Mouse (Mus musculus): ENCODE results near the gene Sfpq. TPM values are rescaled to one million over a fixed set of nuclear protein-coding genes. Genes with fewer than 3 reads are reported as not detected.
"Not testable (repeated sequence)": the region's sequence is repeated elsewhere in the genome, so short reads cannot be mapped to it uniquely, and the experiment has no call there.

Sfpq gene
- 160 and 165 TPM in 2 replicates for polyA plus RNA-seq (2014; fragmentation: Nextera tagmentation; extraction: Ambion mirVana)

DNA sequence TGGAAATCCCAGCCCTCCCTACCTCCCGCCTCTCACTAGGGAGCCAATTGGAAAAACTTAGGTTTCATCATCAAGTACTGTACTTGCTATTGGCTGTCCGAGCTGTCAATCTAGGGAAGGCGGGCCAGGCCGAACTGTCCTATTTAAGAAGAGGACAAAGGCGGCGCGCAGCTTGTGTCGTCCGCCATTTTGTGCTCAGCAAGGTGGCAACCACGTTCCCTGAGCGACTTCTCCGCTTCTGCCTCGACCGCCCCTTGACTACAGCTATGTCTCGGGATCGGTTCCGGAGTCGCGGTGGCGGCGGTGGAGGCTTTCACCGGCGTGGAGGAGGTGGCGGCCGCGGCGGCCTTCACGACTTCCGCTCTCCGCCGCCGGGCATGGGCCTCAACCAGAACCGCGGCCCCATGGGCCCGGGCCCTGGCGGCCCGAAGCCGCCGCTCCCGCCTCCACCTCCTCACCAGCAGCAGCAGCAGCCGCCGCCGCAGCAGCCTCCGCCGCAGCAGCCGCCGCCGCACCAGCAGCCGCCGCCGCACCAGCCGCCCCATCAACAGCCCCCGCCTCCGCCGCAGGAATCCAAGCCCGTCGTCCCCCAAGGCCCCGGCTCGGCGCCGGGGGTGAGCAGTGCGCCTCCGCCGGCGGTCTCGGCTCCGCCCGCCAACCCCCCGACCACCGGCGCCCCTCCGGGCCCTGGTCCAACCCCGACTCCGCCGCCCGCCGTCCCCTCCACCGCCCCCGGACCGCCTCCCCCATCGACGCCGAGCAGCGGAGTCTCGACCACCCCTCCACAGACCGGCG lies at the start of gene Sfpq:
Sfpq (plus strand) TSS at position 174 of the 795 bp plus-strand sequence.
- peak within 1 kb of the TSS; percentile 96 for H3K27ac ChIP-seq (ENCODE audit: low read depth, low read length)
- H3K4me3 ChIP-seq (ENCODE audit: low read depth, low read length) = peak within 1 kb of the TSS; percentile 100
- WGBS = 0% methylated on average over 56 of the region's 87 CpGs
- peak within 1 kb of the TSS; percentile 89 for H3K4me2 ChIP-seq
- H3K4me1 ChIP-seq (ENCODE audit: control insufficient read depth, insufficient read depth, low read length) = peaks cover 15% of the 10 kb centered on the region
- H3K36me3 ChIP-seq (ENCODE audit: control insufficient read depth, insufficient read depth, low read length) = peaks cover 13% of the 10 kb centered on the region; the same call in 1 of the 2 replicates
- H3K9ac ChIP-seq (ENCODE audit: low read length) = peak within 1 kb of the TSS; percentile 100
- H3K27me3 ChIP-seq (ENCODE audit: control insufficient read depth, insufficient read depth, low read length) = no peaks in the 10 kb centered on the region
- ATAC-seq (ENCODE audit: low FRiP score) = peak; percentile 96
- H3K9me3 ChIP-seq (ENCODE audit: control insufficient read depth, low read length) = no peaks in the 10 kb centered on the region
- DNase-seq (ENCODE audit: low spot score, missing footprints) = peak; percentile 100

DNA sequence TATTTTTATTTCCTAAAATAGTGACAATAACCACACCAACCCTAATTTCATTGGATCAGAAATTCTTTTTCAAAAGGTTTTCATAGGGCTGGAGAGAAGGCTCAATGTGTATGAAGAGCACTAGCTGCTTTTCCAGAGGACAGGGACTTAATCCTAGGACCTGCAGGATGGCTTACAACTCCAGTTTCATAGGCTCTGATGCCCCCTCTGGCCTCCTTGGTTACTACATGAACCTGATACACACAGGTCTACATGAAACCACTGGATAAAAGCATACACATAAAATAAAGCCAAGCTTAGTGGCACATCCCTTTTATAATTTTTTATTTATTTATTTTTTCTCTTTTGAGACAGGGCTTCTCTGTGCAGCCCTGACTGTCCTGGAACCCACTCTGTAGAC lies 43.7 kb upstream of the Sfpq start:
- DNase-seq (ENCODE audit: low spot score, missing footprints) (no peak), ATAC-seq (ENCODE audit: low FRiP score) (no peak)
- Histone ChIP-seq H3K4me1 (ENCODE audit: control insufficient read depth, insufficient read depth, low read length) (no peaks in the 10 kb centered on the region), H3K4me3 (ENCODE audit: low read depth, low read length) (no peak overlapping the region), H3K4me2 (no peak overlapping the region), H3K27ac (ENCODE audit: low read depth, low read length) (no peak overlapping the region), H3K9me3 (ENCODE audit: control insufficient read depth, low read length) (no peaks in the 10 kb centered on the region; the same call in 1 of the 2 replicates), H3K36me3 (ENCODE audit: control insufficient read depth, insufficient read depth, low read length) (no peaks in the 10 kb centered on the region), H3K27me3 (ENCODE audit: control insufficient read depth, insufficient read depth, low read length) (no peaks in the 10 kb centered on the region), H3K9ac (ENCODE audit: low read length) (no peak overlapping the region)

DNA sequence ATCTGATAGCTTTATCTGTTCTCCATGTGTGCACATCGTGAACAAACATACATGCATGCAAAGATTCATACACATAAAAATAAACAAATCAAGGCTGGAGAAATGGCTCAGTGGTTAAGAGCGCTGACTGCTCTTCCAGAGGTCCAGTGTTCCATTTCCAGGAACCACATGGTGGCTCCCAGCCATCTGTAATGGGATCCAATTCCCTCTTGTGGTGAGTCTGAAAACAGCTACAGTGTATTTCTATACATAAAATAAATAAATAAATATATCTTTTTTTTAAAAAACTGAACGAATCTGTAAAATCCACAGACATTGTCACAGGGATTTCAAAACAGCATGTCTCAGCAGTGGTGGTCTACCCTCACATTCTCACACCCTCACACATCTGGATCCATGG lies 42.4 kb upstream of the Sfpq start:
- H3K4me2 ChIP-seq = no peak overlapping the region
- ATAC-seq (ENCODE audit: low FRiP score) = no peak
- H3K36me3 ChIP-seq (ENCODE audit: control insufficient read depth, insufficient read depth, low read length) = no peaks in the 10 kb centered on the region
- no peaks in the 10 kb centered on the region for H3K4me1 ChIP-seq (ENCODE audit: control insufficient read depth, insufficient read depth, low read length)
- 89% methylated on average over 3 of the region's 3 CpGs for WGBS
- DNase-seq (ENCODE audit: low spot score, missing footprints) = no peak
- no peaks in the 10 kb centered on the region for H3K27me3 ChIP-seq (ENCODE audit: control insufficient read depth, insufficient read depth, low read length)
- H3K9ac ChIP-seq (ENCODE audit: low read length) = no peak overlapping the region
- no peak overlapping the region for H3K4me3 ChIP-seq (ENCODE audit: low read depth, low read length)
- no peaks in the 10 kb centered on the region; the same call in 1 of the 2 replicates for H3K9me3 ChIP-seq (ENCODE audit: control insufficient read depth, low read length)
- H3K27ac ChIP-seq (ENCODE audit: low read depth, low read length) = no peak overlapping the region

DNA sequence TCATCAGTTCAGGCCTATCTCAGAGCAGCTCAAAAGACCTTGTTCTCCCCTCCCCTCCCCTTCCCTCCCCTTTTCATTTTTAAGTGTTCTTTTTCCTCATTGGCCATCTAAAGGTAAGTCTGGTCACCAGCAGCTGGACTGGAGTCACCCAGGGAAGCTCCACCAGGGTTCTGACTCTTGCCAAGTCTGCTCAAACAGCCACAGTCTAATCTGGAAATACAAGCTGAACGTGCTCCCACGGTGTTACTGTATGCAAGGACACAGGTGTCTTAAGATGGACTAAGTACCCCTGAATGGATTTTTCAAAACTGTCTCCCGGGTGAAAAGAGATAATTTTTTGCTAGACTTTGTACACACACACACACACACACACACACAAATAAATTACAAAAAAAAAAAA lies 37.8 kb upstream of the Sfpq start:
- Histone ChIP-seq H3K9me3 (ENCODE audit: control insufficient read depth, low read length) (no peaks in the 10 kb centered on the region), H3K36me3 (ENCODE audit: control insufficient read depth, insufficient read depth, low read length) (no peaks in the 10 kb centered on the region), H3K4me1 (ENCODE audit: control insufficient read depth, insufficient read depth, low read length) (no peaks in the 10 kb centered on the region), H3K9ac (ENCODE audit: low read length) (no peak overlapping the region), H3K4me3 (ENCODE audit: low read depth, low read length) (no peak overlapping the region), H3K27me3 (ENCODE audit: control insufficient read depth, insufficient read depth, low read length) (no peaks in the 10 kb centered on the region), H3K27ac (ENCODE audit: low read depth, low read length) (no peak overlapping the region), H3K4me2 (no peak overlapping the region)
- WGBS = 82% methylated on average over 3 of the region's 3 CpGs
- no peak for DNase-seq (ENCODE audit: low spot score, missing footprints)
- ATAC-seq (ENCODE audit: low FRiP score) = no peak

DNA sequence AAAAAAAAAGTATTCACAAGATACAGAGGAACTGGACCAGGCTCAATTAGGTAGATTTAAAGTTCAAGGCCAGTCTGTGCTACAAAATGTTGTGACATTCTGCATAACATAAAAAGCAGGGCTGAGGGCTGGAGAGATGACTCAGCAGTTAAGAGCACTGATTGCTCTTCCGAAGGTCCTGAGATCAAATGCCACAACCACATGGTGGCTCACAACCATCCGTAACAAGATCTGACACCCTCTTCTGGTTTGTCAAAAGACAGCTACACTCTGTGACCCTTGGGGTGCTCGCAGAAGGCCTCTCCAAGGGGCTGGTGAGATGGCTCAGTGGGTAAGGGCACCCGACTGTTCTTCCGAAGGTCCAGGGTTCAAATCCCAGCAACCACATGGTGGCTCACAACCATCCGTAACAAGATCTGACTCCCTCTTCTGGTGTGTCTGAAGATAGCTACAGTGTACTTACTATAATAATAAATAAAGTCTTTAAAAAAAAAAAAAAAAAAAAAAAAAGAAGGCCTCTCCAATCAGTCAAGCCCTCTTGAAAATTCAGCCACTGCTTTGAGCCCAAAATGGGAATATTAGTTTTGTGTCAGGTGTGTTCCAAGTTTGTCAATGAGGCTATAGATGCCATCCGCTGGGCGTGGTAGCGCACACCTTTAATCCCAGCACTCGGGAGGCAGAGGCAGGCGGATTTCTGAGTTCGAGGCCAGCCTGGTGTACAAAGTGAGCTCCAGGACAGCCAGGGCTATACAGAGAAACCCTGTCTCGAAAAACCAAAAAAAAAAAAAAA lies 37.2 kb upstream of the Sfpq start:
- not testable (repeated sequence) for H3K27ac ChIP-seq (ENCODE audit: low read depth, low read length); H3K4me3 ChIP-seq (ENCODE audit: low read depth, low read length); H3K4me1 ChIP-seq (ENCODE audit: control insufficient read depth, insufficient read depth, low read length); H3K27me3 ChIP-seq (ENCODE audit: control insufficient read depth, insufficient read depth, low read length); H3K4me2 ChIP-seq; H3K9ac ChIP-seq (ENCODE audit: low read length); ATAC-seq (ENCODE audit: low FRiP score); H3K9me3 ChIP-seq (ENCODE audit: control insufficient read depth, low read length); H3K36me3 ChIP-seq (ENCODE audit: control insufficient read depth, insufficient read depth, low read length); DNase-seq (ENCODE audit: low spot score, missing footprints)
- 85% methylated on average over 11 of the region's 13 CpGs for WGBS

DNA sequence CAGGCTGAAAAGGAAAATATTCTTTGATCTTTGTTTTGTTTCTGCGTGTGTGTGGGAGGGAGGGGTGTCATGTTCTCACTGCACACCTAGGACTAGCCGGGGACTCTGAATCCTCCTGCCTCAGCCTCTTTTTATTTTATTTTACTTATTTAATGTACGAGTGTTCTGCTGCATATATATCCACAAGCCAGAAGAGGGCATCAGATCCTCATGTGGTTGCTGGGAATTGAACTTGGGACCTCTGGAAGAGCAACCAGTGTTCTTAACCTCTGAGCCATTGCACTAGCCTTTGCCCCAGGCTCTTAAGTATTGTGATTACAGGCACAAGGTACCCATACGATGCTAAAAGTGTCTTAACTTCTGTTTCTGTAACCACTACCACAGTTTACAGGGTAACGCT lies 34.4 kb upstream of the Sfpq start:
- Histone ChIP-seq H3K9ac (ENCODE audit: low read length) (no peak overlapping the region), H3K27ac (ENCODE audit: low read depth, low read length) (no peak overlapping the region), H3K36me3 (ENCODE audit: control insufficient read depth, insufficient read depth, low read length) (no peaks in the 10 kb centered on the region), H3K4me3 (ENCODE audit: low read depth, low read length) (no peak overlapping the region), H3K9me3 (ENCODE audit: control insufficient read depth, low read length) (no peaks in the 10 kb centered on the region), H3K4me1 (ENCODE audit: control insufficient read depth, insufficient read depth, low read length) (no peaks in the 10 kb centered on the region), H3K27me3 (ENCODE audit: control insufficient read depth, insufficient read depth, low read length) (no peaks in the 10 kb centered on the region), H3K4me2 (no peak overlapping the region)
- ATAC-seq (ENCODE audit: low FRiP score) = no peak
- WGBS = 83% methylated on average over 5 of the region's 5 CpGs
- DNase-seq (ENCODE audit: low spot score, missing footprints) = no peak

DNA sequence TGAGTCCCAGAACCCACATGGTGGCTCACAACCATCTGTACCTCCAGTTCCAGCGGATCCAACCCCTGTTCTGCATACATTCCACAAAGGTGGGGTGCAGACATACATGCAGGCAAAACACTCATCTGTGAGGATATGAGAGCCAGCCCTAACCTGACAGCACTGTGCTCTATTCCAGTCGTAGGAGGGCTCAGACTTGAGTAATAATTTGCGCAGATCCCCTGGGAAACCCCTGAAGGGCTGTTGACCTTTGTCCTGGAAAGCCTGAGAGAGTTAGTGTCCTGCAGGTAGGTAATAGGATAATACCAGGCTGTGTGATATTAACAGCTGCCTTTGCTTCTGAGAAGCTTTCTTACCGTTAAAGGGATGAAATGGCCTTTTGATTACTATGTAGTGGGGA lies 32.6 kb upstream of the Sfpq start:
- Histone ChIP-seq H3K36me3 (ENCODE audit: control insufficient read depth, insufficient read depth, low read length) (no peaks in the 10 kb centered on the region), H3K4me2 (no peak overlapping the region), H3K4me1 (ENCODE audit: control insufficient read depth, insufficient read depth, low read length) (no peaks in the 10 kb centered on the region), H3K9me3 (ENCODE audit: control insufficient read depth, low read length) (no peaks in the 10 kb centered on the region), H3K4me3 (ENCODE audit: low read depth, low read length) (no peak overlapping the region), H3K9ac (ENCODE audit: low read length) (no peak overlapping the region), H3K27ac (ENCODE audit: low read depth, low read length) (no peak overlapping the region), H3K27me3 (ENCODE audit: control insufficient read depth, insufficient read depth, low read length) (no peaks in the 10 kb centered on the region)
- DNase-seq (ENCODE audit: low spot score, missing footprints) (no peak), ATAC-seq (ENCODE audit: low FRiP score) (no peak)
- 77% methylated on average over 4 of the region's 4 CpGs for WGBS

DNA sequence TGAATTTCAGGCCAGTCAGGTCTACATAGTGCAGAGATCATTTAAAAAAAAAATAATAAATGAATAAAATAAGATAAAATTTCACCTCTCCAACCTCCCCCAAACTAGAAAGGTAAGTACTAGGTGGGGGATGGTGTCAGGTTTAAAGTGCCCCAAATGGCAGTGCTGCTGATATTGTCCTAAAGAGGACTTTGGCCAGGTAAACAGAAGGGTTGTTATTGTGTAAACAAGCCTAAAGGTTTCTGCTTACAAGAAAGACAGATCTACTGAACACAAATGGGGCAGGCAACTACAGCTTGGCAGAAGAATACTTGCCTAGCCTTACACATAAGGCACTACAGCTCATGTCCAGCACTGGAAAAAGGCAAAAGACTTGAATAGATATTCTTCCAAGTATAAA lies 30.6 kb upstream of the Sfpq start:
- no peak for DNase-seq (ENCODE audit: low spot score, missing footprints)
- H3K9me3 ChIP-seq (ENCODE audit: control insufficient read depth, low read length) = no peaks in the 10 kb centered on the region
- H3K9ac ChIP-seq (ENCODE audit: low read length) = no peak overlapping the region
- H3K36me3 ChIP-seq (ENCODE audit: control insufficient read depth, insufficient read depth, low read length) = no peaks in the 10 kb centered on the region
- no peaks in the 10 kb centered on the region for H3K4me1 ChIP-seq (ENCODE audit: control insufficient read depth, insufficient read depth, low read length)
- no peaks in the 10 kb centered on the region for H3K27me3 ChIP-seq (ENCODE audit: control insufficient read depth, insufficient read depth, low read length)
- H3K4me3 ChIP-seq (ENCODE audit: low read depth, low read length) = no peak overlapping the region
- H3K4me2 ChIP-seq = no peak overlapping the region
- H3K27ac ChIP-seq (ENCODE audit: low read depth, low read length) = no peak overlapping the region
- no peak for ATAC-seq (ENCODE audit: low FRiP score)

DNA sequence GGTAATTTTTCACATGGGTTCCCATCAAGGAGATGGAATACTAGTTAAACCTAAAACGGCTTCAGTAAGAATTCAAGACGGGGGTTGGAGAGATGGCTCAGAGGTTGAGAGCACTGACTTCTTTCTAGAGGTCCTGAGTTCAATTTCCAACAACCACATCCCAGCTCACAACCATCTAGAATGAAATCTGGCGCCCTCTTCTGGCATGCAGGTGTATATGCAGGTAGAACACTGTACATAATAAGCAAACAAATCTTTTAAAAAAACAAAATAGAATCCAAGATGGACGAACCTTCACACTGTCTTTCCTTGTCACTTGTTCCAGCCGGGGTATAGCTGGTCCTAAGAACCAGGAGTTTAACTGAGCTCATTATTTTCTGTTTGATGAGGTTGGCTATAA lies 28.8 kb upstream of the Sfpq start:
- Histone ChIP-seq H3K4me1 (ENCODE audit: control insufficient read depth, insufficient read depth, low read length) (no peaks in the 10 kb centered on the region), H3K36me3 (ENCODE audit: control insufficient read depth, insufficient read depth, low read length) (no peaks in the 10 kb centered on the region), H3K27ac (ENCODE audit: low read depth, low read length) (no peak overlapping the region), H3K9me3 (ENCODE audit: control insufficient read depth, low read length) (no peaks in the 10 kb centered on the region), H3K4me3 (ENCODE audit: low read depth, low read length) (no peak overlapping the region), H3K9ac (ENCODE audit: low read length) (no peak overlapping the region), H3K4me2 (no peak overlapping the region), H3K27me3 (ENCODE audit: control insufficient read depth, insufficient read depth, low read length) (no peaks in the 10 kb centered on the region)
- DNase-seq (ENCODE audit: low spot score, missing footprints) (no peak), ATAC-seq (ENCODE audit: low FRiP score) (no peak)
- 67% methylated on average over 5 of the region's 5 CpGs for WGBS

All from midbrain, embryonic 11.5 days (tissue).